Mouse (Mus musculus): ENCODE results near the gene Kctd21. TPM values are rescaled to one million over a fixed set of nuclear protein-coding genes. Genes with fewer than 3 reads are reported as not detected.

Gene Kctd21
- polyA plus RNA-seq, 2 experiments, result 5.2 to 5.5 TPM

DNA sequence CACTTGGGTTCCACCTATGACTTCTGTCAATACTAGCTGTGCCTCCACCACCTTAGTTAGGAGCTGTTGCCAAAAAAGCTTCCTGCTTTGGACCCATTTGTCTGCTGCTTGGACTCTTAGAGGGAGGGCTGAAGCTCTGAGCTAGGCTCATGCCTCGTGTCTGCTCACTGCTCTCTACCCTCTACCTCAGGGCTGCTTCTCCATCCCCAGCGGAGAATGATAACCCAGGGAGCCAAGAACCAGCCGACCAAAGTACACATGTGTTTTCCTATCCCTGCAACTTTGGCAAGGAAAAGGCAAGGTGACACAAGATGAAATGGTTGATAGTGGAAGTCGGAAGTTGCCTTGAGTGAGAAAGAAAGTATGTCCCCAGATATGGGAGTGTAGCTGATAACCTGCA, 26.9 kb upstream of the Kctd21 start:
- peaks cover 31% of the 10 kb centered on the region for H3K36me3 ChIP-seq (ENCODE audit: control insufficient read depth, insufficient read depth, low read length)

DNA sequence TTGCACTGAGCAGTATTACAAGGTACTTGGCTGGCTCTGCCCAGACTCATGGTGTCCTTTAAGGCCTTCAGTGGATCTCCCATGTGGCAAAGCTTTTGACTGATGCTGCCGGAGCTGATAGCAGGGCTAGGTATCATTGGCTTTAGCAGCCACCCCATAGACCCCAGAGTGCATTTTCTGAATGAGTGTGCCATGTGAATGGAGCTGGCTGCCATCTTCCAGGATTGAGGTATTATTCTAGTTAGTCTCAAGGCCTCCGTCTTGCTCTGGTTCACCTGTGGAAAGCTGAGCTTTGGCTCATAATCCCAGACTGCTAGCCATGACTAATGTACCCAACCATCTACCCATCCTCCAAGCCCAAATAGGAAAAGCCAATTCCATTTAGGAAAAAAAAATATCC, 25.3 kb upstream of the Kctd21 start:
- H3K27ac ChIP-seq (replicated peaks; ENCODE audit: low read depth, low read length), result no peak overlapping the region
- peaks cover 44% of the 10 kb centered on the region for H3K36me3 ChIP-seq (ENCODE audit: control insufficient read depth, insufficient read depth, low read length)
- H3K4me1 ChIP-seq (ENCODE audit: control insufficient read depth, insufficient read depth, low read length), result no peaks in the 10 kb centered on the region
- no peak overlapping the region for H3K9ac ChIP-seq (ENCODE audit: low read depth, low read length, severe bottlenecking)
- DNase-seq (ENCODE audit: low spot score), result no peak
- 100% methylated on average over 2 of the region's 2 CpGs for WGBS
- no peaks in the 10 kb centered on the region for H3K9me3 ChIP-seq (ENCODE audit: control insufficient read depth, low read length)
- no peak for TF ChIP-seq POLR2A (IDR thresholded peaks at IDR 0.05; ENCODE audit: borderline replicate concordance, extremely low read depth, insufficient read depth, insufficient read length)
- no peak overlapping the region for H3K4me3 ChIP-seq (replicated peaks; ENCODE audit: low read length)
- ATAC-seq (ENCODE audit: low FRiP score, low read depth), result no peak
- no peak overlapping the region for H3K4me2 ChIP-seq (replicated peaks; ENCODE audit: low read depth, low read length, severe bottlenecking)
- no peaks in the 10 kb centered on the region for H3K27me3 ChIP-seq (ENCODE audit: control insufficient read depth, insufficient read depth, low read length)

More for the DNA sequence above, 26.9 kb upstream of the Kctd21 start:
- DNase-seq (ENCODE audit: low spot score) (no peak), ATAC-seq (ENCODE audit: low FRiP score, low read depth) (no peak)
- Histone ChIP-seq H3K4me3 (replicated peaks; ENCODE audit: low read length) (no peak overlapping the region), H3K4me1 (ENCODE audit: control insufficient read depth, insufficient read depth, low read length) (no peaks in the 10 kb centered on the region), H3K27ac (replicated peaks; ENCODE audit: low read depth, low read length) (no peak overlapping the region), H3K9me3 (ENCODE audit: control insufficient read depth, low read length) (no peaks in the 10 kb centered on the region), H3K9ac (ENCODE audit: low read depth, low read length, severe bottlenecking) (no peak overlapping the region), H3K27me3 (ENCODE audit: control insufficient read depth, insufficient read depth, low read length) (no peaks in the 10 kb centered on the region), H3K4me2 (replicated peaks; ENCODE audit: low read depth, low read length, severe bottlenecking) (no peak overlapping the region)
- TF ChIP-seq POLR2A (IDR thresholded peaks at IDR 0.05; ENCODE audit: borderline replicate concordance, extremely low read depth, insufficient read depth, insufficient read length), result no peak
- WGBS, result 87% methylated on average over 4 of the region's 4 CpGs

DNA sequence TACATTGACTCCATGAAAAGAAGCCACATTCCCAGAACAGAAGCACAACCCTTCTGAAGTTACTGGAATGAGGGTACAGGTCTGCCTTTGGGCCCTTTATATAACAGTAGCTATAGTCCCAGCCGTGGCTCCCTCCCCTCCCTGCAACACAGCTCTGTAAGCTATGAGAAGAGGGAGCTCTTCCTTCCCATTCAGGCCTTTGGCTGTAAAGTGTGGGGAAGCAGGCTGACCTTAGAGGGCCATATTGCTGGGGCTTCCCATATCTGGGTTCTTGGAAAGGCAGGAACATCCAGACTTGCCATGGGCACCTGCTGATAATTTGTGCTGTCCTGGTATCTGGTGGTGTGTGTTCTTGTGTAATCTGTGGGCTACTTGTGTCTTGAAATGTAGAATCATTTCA, 24.6 kb upstream of the Kctd21 start:
- H3K9ac ChIP-seq (ENCODE audit: low read depth, low read length, severe bottlenecking), result no peak overlapping the region
- no peak overlapping the region for H3K4me2 ChIP-seq (replicated peaks; ENCODE audit: low read depth, low read length, severe bottlenecking)
- no peak for ATAC-seq (ENCODE audit: low FRiP score, low read depth)
- 87% methylated on average over 1 of the region's 1 CpGs for WGBS
- no peak for TF ChIP-seq POLR2A (IDR thresholded peaks at IDR 0.05; ENCODE audit: borderline replicate concordance, extremely low read depth, insufficient read depth, insufficient read length)
- no peak overlapping the region for H3K4me3 ChIP-seq (replicated peaks; ENCODE audit: low read length)
- no peaks in the 10 kb centered on the region for H3K4me1 ChIP-seq (ENCODE audit: control insufficient read depth, insufficient read depth, low read length)
- DNase-seq (ENCODE audit: low spot score), result no peak
- H3K36me3 ChIP-seq (ENCODE audit: control insufficient read depth, insufficient read depth, low read length), result peaks cover 46% of the 10 kb centered on the region
- H3K9me3 ChIP-seq (ENCODE audit: control insufficient read depth, low read length), result no peaks in the 10 kb centered on the region
- no peak overlapping the region for H3K27ac ChIP-seq (replicated peaks; ENCODE audit: low read depth, low read length)
- no peaks in the 10 kb centered on the region for H3K27me3 ChIP-seq (ENCODE audit: control insufficient read depth, insufficient read depth, low read length)

DNA sequence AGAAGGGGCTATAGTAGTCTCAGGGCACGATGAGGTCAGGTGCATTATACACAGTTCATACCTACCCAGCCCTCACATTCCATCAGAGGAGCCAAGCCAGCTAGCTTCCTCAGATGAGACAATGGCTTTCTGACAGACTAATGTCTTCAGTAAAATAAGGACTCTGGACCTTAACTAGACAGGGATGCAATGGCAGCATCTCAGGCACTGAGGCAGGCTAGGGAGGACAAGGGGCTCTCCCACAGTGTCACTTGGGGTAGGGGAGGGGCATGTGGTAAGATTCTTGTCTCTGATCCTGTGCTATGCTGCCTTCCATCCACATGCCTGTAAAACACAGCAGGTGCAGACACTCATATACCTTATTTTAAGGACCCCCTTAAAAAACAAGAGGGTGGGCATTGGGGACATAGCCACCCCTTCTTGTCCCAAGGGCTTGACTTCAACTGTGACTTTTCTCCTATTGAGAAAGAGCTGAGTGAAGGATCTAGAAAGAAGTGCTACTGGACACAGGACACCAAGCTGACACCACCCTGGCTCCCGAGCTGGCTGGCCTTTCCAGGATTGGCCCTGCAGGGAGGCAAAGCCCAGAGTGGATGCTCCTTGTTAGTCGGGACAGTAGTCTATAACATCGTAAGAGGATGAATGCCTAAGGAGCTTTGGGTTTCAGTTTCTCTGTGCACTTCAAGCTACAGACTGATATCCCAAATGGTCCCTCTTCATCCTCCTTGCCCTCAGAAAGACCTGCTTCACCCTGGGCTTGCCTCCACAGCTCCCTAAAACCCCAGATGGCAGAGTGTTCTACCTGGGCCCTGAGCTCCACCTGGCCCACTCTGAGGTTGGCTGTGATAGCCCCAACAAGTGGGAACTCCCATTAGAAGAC, 22.4 kb upstream of the Kctd21 start:
- no peaks in the 10 kb centered on the region for H3K27me3 ChIP-seq (ENCODE audit: control insufficient read depth, insufficient read depth, low read length)
- WGBS, result 82% methylated on average over 4 of the region's 4 CpGs
- H3K9me3 ChIP-seq (ENCODE audit: control insufficient read depth, low read length), result no peaks in the 10 kb centered on the region
- DNase-seq (ENCODE audit: low spot score), result no peak
- TF ChIP-seq POLR2A (IDR thresholded peaks at IDR 0.05; ENCODE audit: borderline replicate concordance, extremely low read depth, insufficient read depth, insufficient read length), result no peak
- no peak for ATAC-seq (ENCODE audit: low FRiP score, low read depth)
- H3K27ac ChIP-seq (replicated peaks; ENCODE audit: low read depth, low read length), result no peak overlapping the region
- H3K36me3 ChIP-seq (ENCODE audit: control insufficient read depth, insufficient read depth, low read length), result peaks cover 47% of the 10 kb centered on the region
- H3K4me2 ChIP-seq (replicated peaks; ENCODE audit: low read depth, low read length, severe bottlenecking), result no peak overlapping the region
- no peak overlapping the region for H3K9ac ChIP-seq (ENCODE audit: low read depth, low read length, severe bottlenecking)
- H3K4me3 ChIP-seq (replicated peaks; ENCODE audit: low read length), result no peak overlapping the region
- no peaks in the 10 kb centered on the region for H3K4me1 ChIP-seq (ENCODE audit: control insufficient read depth, insufficient read depth, low read length)

DNA sequence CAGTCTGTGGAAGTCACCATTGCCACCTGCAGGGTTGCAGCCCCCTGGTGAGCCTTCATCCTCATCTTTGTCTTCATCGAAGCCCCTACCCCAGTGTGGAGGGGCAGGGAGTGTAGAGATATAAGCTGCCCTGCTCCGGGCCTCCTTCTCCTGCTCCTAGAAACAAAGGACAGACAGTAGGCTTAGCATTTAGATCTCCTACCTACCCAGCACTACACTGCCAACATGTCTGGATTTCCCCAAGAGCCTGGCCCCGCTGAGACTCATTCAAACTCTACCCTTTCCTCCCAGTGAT, 21.8 kb upstream of the Kctd21 start:
- Histone ChIP-seq H3K4me1 (ENCODE audit: control insufficient read depth, insufficient read depth, low read length) (no peaks in the 10 kb centered on the region), H3K36me3 (ENCODE audit: control insufficient read depth, insufficient read depth, low read length) (peaks cover 42% of the 10 kb centered on the region), H3K27ac (replicated peaks; ENCODE audit: low read depth, low read length) (no peak overlapping the region), H3K27me3 (ENCODE audit: control insufficient read depth, insufficient read depth, low read length) (no peaks in the 10 kb centered on the region), H3K4me2 (replicated peaks; ENCODE audit: low read depth, low read length, severe bottlenecking) (no peak overlapping the region), H3K9ac (ENCODE audit: low read depth, low read length, severe bottlenecking) (no peak overlapping the region), H3K4me3 (replicated peaks; ENCODE audit: low read length) (no peak overlapping the region), H3K9me3 (ENCODE audit: control insufficient read depth, low read length) (no peaks in the 10 kb centered on the region)
- DNase-seq (ENCODE audit: low spot score) (no peak), ATAC-seq (ENCODE audit: low FRiP score, low read depth) (no peak)
- TF ChIP-seq POLR2A (IDR thresholded peaks at IDR 0.05; ENCODE audit: borderline replicate concordance, extremely low read depth, insufficient read depth, insufficient read length), result no peak
- 84% methylated on average over 3 of the region's 3 CpGs for WGBS

Measured in limb, embryonic 14.5 days (tissue).